Mouse (Mus musculus): ENCODE measurements at regions not wholly inside any gene's neighbourhood (a gene's known extent, or its start where the extent isn't known, plus 50 kb on each side); places are given as distances from the start of the nearest gene placed in this dataset.

DNA sequence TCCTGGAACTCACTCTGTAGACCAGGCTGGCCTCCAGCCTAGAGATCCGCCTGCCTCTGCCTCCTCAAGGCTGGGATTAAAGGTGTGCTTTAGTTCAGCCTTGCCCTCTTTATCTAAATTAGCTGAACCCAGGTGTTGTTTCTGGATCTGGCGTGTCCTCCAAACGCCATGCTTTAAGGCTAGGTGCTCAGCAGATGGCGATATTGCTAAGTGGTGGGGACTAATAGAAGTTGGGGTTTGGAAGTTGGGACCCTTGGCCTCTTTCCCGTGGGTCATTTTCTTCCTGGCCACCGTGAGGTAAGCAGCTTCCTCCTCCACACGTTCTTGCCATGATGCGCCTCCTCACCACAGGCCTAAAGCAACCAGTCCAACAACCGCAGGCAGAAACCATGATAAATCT is 91.3 kb downstream of the Cd83 start:
- Histone ChIP-seq H3K4me3 (ENCODE audit: low read depth, low read length) (no peak overlapping the region), H3K9me3 (replicated peaks; ENCODE audit: control insufficient read depth, low read length) (no peaks in the 10 kb centered on the region), H3K9ac (ENCODE audit: low read depth, low read length) (no peak overlapping the region), H3K27ac (ENCODE audit: low read depth, low read length) (no peak overlapping the region), H3K36me3 (ENCODE audit: control insufficient read depth, insufficient read depth, low read length) (no peaks in the 10 kb centered on the region), H3K27me3 (ENCODE audit: control insufficient read depth, insufficient read depth, low read length) (no peaks in the 10 kb centered on the region), H3K4me2 (no peak overlapping the region), H3K4me1 (ENCODE audit: control insufficient read depth, insufficient read depth, low read length) (0 out of 2 replicates have a peak, but pooled peaks cover 2% of the 10 kb centered on the region)
- WGBS (ENCODE audit: insufficient replicate concordance), result 79% methylated on average over 9 of the region's 9 CpGs
- no peak for ATAC-seq (replicated peaks; ENCODE audit: insufficient number of reproducible peaks, low FRiP score, low TSS enrichment)

- ATAC-seq (replicated peaks; ENCODE audit: insufficient number of reproducible peaks, low FRiP score, low TSS enrichment), result no peak
- no peaks in the 10 kb centered on the region for H3K9me3 ChIP-seq (replicated peaks; ENCODE audit: control insufficient read depth, low read length)
- H3K27ac ChIP-seq (ENCODE audit: low read depth, low read length), result no peak overlapping the region
- H3K27me3 ChIP-seq (ENCODE audit: control insufficient read depth, insufficient read depth, low read length), result no peaks in the 10 kb centered on the region
- H3K36me3 ChIP-seq (ENCODE audit: control insufficient read depth, insufficient read depth, low read length), result no peaks in the 10 kb centered on the region
- H3K4me1 ChIP-seq (ENCODE audit: control insufficient read depth, insufficient read depth, low read length), result no peaks in the 10 kb centered on the region
- H3K4me2 ChIP-seq, result no peak overlapping the region
- 97% methylated on average over 3 of the region's 3 CpGs for WGBS (ENCODE audit: insufficient replicate concordance)
- H3K4me3 ChIP-seq (ENCODE audit: low read depth, low read length), result no peak overlapping the region
- H3K9ac ChIP-seq (ENCODE audit: low read depth, low read length), result no peak overlapping the region
These were observed 102.7 kb downstream of the Cd83 start for GRCm38 (mm10) chr13:43887284-43887683.

- H3K27me3 ChIP-seq (ENCODE audit: control insufficient read depth, insufficient read depth, low read length), result no peaks in the 10 kb centered on the region
- H3K4me2 ChIP-seq, result no peak overlapping the region
- no peaks in the 10 kb centered on the region for H3K36me3 ChIP-seq (ENCODE audit: control insufficient read depth, insufficient read depth, low read length)
- WGBS (ENCODE audit: insufficient replicate concordance), result 69% methylated on average over 3 of the region's 3 CpGs
- H3K4me1 ChIP-seq (ENCODE audit: control insufficient read depth, insufficient read depth, low read length), result no peaks in the 10 kb centered on the region
- no peaks in the 10 kb centered on the region for H3K9me3 ChIP-seq (replicated peaks; ENCODE audit: control insufficient read depth, low read length)
- no peak overlapping the region for H3K27ac ChIP-seq (ENCODE audit: low read depth, low read length)
- H3K4me3 ChIP-seq (ENCODE audit: low read depth, low read length), result no peak overlapping the region
- H3K9ac ChIP-seq (ENCODE audit: low read depth, low read length), result no peak overlapping the region
- no peak for ATAC-seq (replicated peaks; ENCODE audit: insufficient number of reproducible peaks, low FRiP score, low TSS enrichment)
These were observed 107.4 kb downstream of the Cd83 start for GRCm38 (mm10) chr13:43891928-43892327.

GRCm38 (mm10) chr13:43895990-43896389 is 111.4 kb downstream of the Cd83 start:
- no peak overlapping the region for H3K4me3 ChIP-seq (ENCODE audit: low read depth, low read length)
- H3K4me1 ChIP-seq (ENCODE audit: control insufficient read depth, insufficient read depth, low read length), result no peaks in the 10 kb centered on the region
- no peaks in the 10 kb centered on the region for H3K36me3 ChIP-seq (ENCODE audit: control insufficient read depth, insufficient read depth, low read length)
- H3K9me3 ChIP-seq (replicated peaks; ENCODE audit: control insufficient read depth, low read length), result no peaks in the 10 kb centered on the region
- no peak for ATAC-seq (replicated peaks; ENCODE audit: insufficient number of reproducible peaks, low FRiP score, low TSS enrichment)
- H3K27ac ChIP-seq (ENCODE audit: low read depth, low read length), result no peak overlapping the region
- no peak overlapping the region for H3K9ac ChIP-seq (ENCODE audit: low read depth, low read length)
- no peaks in the 10 kb centered on the region for H3K27me3 ChIP-seq (ENCODE audit: control insufficient read depth, insufficient read depth, low read length)
- no peak overlapping the region for H3K4me2 ChIP-seq
- 81% methylated on average over 11 of the region's 11 CpGs for WGBS (ENCODE audit: insufficient replicate concordance)

DNA sequence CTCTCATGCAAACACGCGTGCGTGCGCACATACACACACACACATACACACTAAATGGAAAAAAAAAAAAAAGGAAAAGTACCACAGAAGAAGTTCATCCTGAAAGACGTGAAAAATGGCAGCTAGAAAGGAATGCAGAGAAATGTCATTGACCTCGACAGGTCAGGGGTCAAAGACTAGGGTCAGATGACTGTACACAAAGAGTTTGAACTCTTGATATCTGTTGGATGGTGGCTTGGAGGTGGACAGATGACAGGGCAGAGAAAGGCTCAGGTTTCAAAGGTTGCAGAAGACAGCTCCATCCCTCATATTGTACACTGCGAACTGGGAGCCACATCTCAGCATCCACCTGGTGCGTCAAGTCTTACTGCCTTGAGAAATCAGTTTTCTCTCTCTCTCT is 112.5 kb downstream of the Cd83 start:
- no peak for ATAC-seq (replicated peaks; ENCODE audit: insufficient number of reproducible peaks, low FRiP score, low TSS enrichment)
- Histone ChIP-seq H3K27ac (ENCODE audit: low read depth, low read length) (no peak overlapping the region), H3K4me1 (ENCODE audit: control insufficient read depth, insufficient read depth, low read length) (no peaks in the 10 kb centered on the region), H3K4me2 (no peak overlapping the region), H3K4me3 (ENCODE audit: low read depth, low read length) (no peak overlapping the region), H3K36me3 (ENCODE audit: control insufficient read depth, insufficient read depth, low read length) (no peaks in the 10 kb centered on the region), H3K9ac (ENCODE audit: low read depth, low read length) (no peak overlapping the region), H3K9me3 (replicated peaks; ENCODE audit: control insufficient read depth, low read length) (no peaks in the 10 kb centered on the region), H3K27me3 (ENCODE audit: control insufficient read depth, insufficient read depth, low read length) (no peaks in the 10 kb centered on the region)
- WGBS (ENCODE audit: insufficient replicate concordance), result 81% methylated on average over 8 of the region's 8 CpGs

GRCm38 (mm10) chr13:43898555-43899258 is 114.1 kb downstream of the Cd83 start:
- 67% methylated on average over 12 of the region's 12 CpGs for WGBS (ENCODE audit: insufficient replicate concordance)

GRCm38 (mm10) chr13:43900115-43900514 is 115.5 kb downstream of the Cd83 start:
- 81% methylated on average over 2 of the region's 2 CpGs for WGBS (ENCODE audit: insufficient replicate concordance)
- Histone ChIP-seq H3K9ac (ENCODE audit: low read depth, low read length) (no peak overlapping the region), H3K9me3 (replicated peaks; ENCODE audit: control insufficient read depth, low read length) (no peaks in the 10 kb centered on the region), H3K27me3 (ENCODE audit: control insufficient read depth, insufficient read depth, low read length) (no peaks in the 10 kb centered on the region), H3K4me3 (ENCODE audit: low read depth, low read length) (no peak overlapping the region), H3K27ac (ENCODE audit: low read depth, low read length) (no peak overlapping the region), H3K36me3 (ENCODE audit: control insufficient read depth, insufficient read depth, low read length) (no peaks in the 10 kb centered on the region), H3K4me1 (ENCODE audit: control insufficient read depth, insufficient read depth, low read length) (no peaks in the 10 kb centered on the region), H3K4me2 (no peak overlapping the region)
- no peak for ATAC-seq (replicated peaks; ENCODE audit: insufficient number of reproducible peaks, low FRiP score, low TSS enrichment)

More at GRCm38 (mm10) chr13:43898555-43899258, 114.1 kb downstream of the Cd83 start:
- no peaks in the 10 kb centered on the region for H3K27me3 ChIP-seq (ENCODE audit: control insufficient read depth, insufficient read depth, low read length)
- no peak overlapping the region for H3K4me2 ChIP-seq
- H3K36me3 ChIP-seq (ENCODE audit: control insufficient read depth, insufficient read depth, low read length), result no peaks in the 10 kb centered on the region
- no peaks in the 10 kb centered on the region for H3K4me1 ChIP-seq (ENCODE audit: control insufficient read depth, insufficient read depth, low read length)
- no peaks in the 10 kb centered on the region for H3K9me3 ChIP-seq (replicated peaks; ENCODE audit: control insufficient read depth, low read length)
- ATAC-seq (replicated peaks; ENCODE audit: insufficient number of reproducible peaks, low FRiP score, low TSS enrichment), result no peak
- H3K27ac ChIP-seq (ENCODE audit: low read depth, low read length), result no peak overlapping the region
- H3K9ac ChIP-seq (ENCODE audit: low read depth, low read length), result no peak overlapping the region
- no peak overlapping the region for H3K4me3 ChIP-seq (ENCODE audit: low read depth, low read length)

- no peaks in the 10 kb centered on the region for H3K27me3 ChIP-seq (ENCODE audit: control insufficient read depth, insufficient read depth, low read length)
- H3K4me3 ChIP-seq (ENCODE audit: low read depth, low read length), result no peak overlapping the region
- no peaks in the 10 kb centered on the region for H3K4me1 ChIP-seq (ENCODE audit: control insufficient read depth, insufficient read depth, low read length)
- WGBS (ENCODE audit: insufficient replicate concordance), result 50% methylated on average over 7 of the region's 7 CpGs
- no peak overlapping the region for H3K4me2 ChIP-seq
- H3K9me3 ChIP-seq (replicated peaks; ENCODE audit: control insufficient read depth, low read length), result no peaks in the 10 kb centered on the region
- no peak overlapping the region for H3K27ac ChIP-seq (ENCODE audit: low read depth, low read length)
- no peak for ATAC-seq (replicated peaks; ENCODE audit: insufficient number of reproducible peaks, low FRiP score, low TSS enrichment)
- no peaks in the 10 kb centered on the region for H3K36me3 ChIP-seq (ENCODE audit: control insufficient read depth, insufficient read depth, low read length)
- H3K9ac ChIP-seq (ENCODE audit: low read depth, low read length), result no peak overlapping the region
These were observed 116.2 kb downstream of the Cd83 start for GRCm38 (mm10) chr13:43900758-43901157.

GRCm38 (mm10) chr13:43903391-43903790 is 118.8 kb downstream of the Cd83 start:
- Histone ChIP-seq H3K4me3 (ENCODE audit: low read depth, low read length) (no peak overlapping the region), H3K36me3 (ENCODE audit: control insufficient read depth, insufficient read depth, low read length) (no peaks in the 10 kb centered on the region), H3K4me2 (no peak overlapping the region), H3K9me3 (replicated peaks; ENCODE audit: control insufficient read depth, low read length) (no peaks in the 10 kb centered on the region), H3K9ac (ENCODE audit: low read depth, low read length) (no peak overlapping the region), H3K27me3 (ENCODE audit: control insufficient read depth, insufficient read depth, low read length) (no peaks in the 10 kb centered on the region; the same call in 1 of the 2 replicates), H3K27ac (ENCODE audit: low read depth, low read length) (no peak overlapping the region), H3K4me1 (ENCODE audit: control insufficient read depth, insufficient read depth, low read length) (peaks cover 8% of the 10 kb centered on the region)
- no peak for ATAC-seq (replicated peaks; ENCODE audit: insufficient number of reproducible peaks, low FRiP score, low TSS enrichment)
